Mouse (Mus musculus) retina, adult 2 months (tissue): ENCODE data around the gene Agtpbp1.

ENCODE experiments used
- DNase-seq: peaks from one replicate; pipeline ENCODE4 v3.0.0-alpha.2; 2012; ENCODE audit warnings: low read depth, low spot score

Agtpbp1 gene

GRCm38 (mm10) chr13:59423871-59424270, 161.2 kb downstream of the Agtpbp1 start:
- DNase-seq = no peak

GRCm38 (mm10) chr13:59416530-59417230, 168.3 kb downstream of the Agtpbp1 start:
- no peak for DNase-seq

- no peak for DNase-seq
These were observed 171.1 kb downstream of the Agtpbp1 start for GRCm38 (mm10) chr13:59413885-59414284.

- DNase-seq = no peak
These were observed 172.4 kb downstream of the Agtpbp1 start for GRCm38 (mm10) chr13:59412672-59413071.

- no peak for DNase-seq
These were observed 177.8 kb downstream of the Agtpbp1 start for GRCm38 (mm10) chr13:59407182-59407581.

- no peak for DNase-seq
These were observed 182.8 kb downstream of the Agtpbp1 start for GRCm38 (mm10) chr13:59402026-59402775.

- DNase-seq = no peak
These were observed 187.5 kb downstream of the Agtpbp1 start for GRCm38 (mm10) chr13:59397571-59397970.
